Mouse (Mus musculus): ENCODE measurements at regions not wholly inside any gene's neighbourhood (a gene's known extent, or its start where the extent isn't known, plus 50 kb on each side); places are given as distances from the start of the nearest gene placed in this dataset.

DNA sequence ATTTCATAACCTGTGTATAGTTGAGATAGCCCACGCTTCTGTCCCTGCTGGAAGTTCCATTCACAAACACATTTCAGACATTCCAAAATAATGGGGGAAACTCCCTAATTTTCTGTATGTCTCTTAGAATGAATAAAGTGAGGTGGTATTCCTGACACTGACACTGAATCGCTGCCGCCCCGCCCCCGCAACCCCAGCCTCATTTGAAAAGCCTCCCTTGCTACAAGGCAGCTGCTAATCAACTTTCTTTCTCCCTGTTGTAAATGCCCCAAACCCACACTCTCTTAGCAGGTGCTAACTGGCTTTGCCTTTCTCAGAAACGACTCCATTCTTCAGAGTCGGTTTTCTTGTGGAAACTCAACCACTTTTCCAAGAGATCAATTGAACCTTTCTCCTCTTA is 66.4 kb upstream of the Zfp280d start:
- TF ChIP-seq CTCF (IDR thresholded peaks at IDR 0.05; ENCODE audit: low read depth, low read length) = no peak
- no peak for TF ChIP-seq POLR2A (IDR thresholded peaks at IDR 0.05; ENCODE audit: borderline replicate concordance, low read depth, low read length)
- Histone ChIP-seq H3K4me3 (ENCODE audit: insufficient read depth, low read length) (no peak overlapping the region), H3K27ac (ENCODE audit: insufficient read depth, low read depth, low read length) (no peak overlapping the region), H3K4me1 (ENCODE audit: control insufficient read depth, insufficient read depth, low read length) (no peaks in the 10 kb centered on the region)

DNA sequence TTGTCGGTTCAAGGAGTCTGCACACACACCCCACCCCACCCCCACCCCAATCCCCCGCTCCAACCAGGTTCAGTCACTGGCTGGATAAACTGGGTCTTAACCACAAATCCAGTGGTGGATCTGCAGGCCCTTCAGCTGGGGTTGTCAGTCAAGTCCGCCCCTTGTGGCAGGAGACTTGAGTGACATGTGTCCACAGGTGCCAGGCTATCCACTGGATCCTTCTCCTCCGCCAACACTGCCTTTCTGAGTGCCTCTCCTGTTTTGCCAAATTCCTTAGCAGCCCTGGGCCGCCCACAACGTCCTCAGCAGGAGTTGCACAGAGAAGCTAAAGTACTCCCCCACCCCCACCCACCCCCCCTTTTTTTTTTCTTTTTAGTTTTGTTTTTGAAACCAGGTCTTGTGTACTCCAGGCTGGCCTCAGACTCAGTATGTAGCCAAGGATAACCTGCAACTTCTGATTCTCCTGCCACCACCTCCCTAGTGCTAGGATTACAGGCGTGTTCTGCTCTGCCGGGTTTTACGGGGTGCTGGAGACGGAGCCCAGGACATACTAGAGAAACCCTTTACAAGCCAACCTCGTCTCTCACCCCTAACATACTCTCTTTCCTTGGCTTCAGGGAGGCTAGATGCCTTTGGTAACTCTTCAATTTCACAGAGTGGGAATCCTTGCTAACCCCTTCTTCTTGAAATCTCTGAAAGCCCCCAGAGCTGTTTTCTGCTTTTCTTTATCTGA is 57.2 kb upstream of the Zfp280d start:
- Histone ChIP-seq H3K4me3 (ENCODE audit: insufficient read depth, low read length) (no peak overlapping the region), H3K4me1 (ENCODE audit: control insufficient read depth, insufficient read depth, low read length) (no peaks in the 10 kb centered on the region), H3K27ac (ENCODE audit: insufficient read depth, low read depth, low read length) (no peak overlapping the region)
- TF ChIP-seq CTCF (IDR thresholded peaks at IDR 0.05; ENCODE audit: low read depth, low read length) (no peak), POLR2A (IDR thresholded peaks at IDR 0.05; ENCODE audit: borderline replicate concordance, low read depth, low read length) (no peak)

DNA sequence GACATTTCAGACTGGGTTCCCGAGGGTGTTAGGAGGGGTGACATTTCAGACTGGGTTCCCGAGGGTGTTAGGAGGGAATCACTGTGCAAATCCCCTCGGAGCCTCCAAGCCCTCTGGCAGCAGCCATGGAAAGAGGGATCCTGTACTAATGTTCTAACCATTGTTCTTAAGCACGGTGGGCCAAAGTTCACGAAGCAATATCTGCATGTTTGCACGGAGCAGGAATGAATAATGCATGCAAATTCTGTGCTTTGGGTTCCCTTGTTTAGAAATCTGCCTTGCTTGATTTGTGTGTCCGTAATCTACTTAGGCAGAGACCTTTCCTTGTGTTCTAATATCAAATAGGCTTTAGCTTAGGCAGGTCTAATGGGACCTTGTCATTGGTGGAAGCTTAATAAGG is 55.9 kb upstream of the Zfp280d start:
- TF ChIP-seq CTCF (IDR thresholded peaks at IDR 0.05; ENCODE audit: low read depth, low read length) = no peak
- no peak for TF ChIP-seq POLR2A (IDR thresholded peaks at IDR 0.05; ENCODE audit: borderline replicate concordance, low read depth, low read length)
- Histone ChIP-seq H3K4me1 (ENCODE audit: control insufficient read depth, insufficient read depth, low read length) (no peaks in the 10 kb centered on the region), H3K4me3 (ENCODE audit: insufficient read depth, low read length) (no peak overlapping the region), H3K27ac (ENCODE audit: insufficient read depth, low read depth, low read length) (no peak overlapping the region)

DNA sequence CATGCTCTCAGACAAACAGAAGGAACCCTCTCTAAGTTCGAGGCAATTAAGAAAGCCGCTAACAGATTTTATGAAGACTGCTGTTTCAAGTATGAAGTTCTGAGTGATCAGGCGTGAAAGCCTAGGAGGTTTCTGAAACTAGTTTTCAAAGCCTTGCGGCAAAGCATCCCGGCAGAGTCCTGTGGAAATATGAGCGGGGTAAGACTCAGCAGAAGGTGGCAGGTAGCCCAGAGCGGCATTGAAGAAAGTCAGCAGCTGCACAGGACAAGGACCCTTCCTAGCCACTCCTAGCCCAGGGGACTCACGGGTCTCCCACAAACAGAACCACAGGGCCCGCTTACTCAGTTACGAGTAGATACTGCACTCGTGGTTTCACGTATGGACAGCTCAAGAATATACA is 54.8 kb upstream of the Zfp280d start:
- Histone ChIP-seq H3K4me1 (ENCODE audit: control insufficient read depth, insufficient read depth, low read length) (no peaks in the 10 kb centered on the region), H3K27ac (ENCODE audit: insufficient read depth, low read depth, low read length) (no peak overlapping the region)
- no peak for TF ChIP-seq CTCF (IDR thresholded peaks at IDR 0.05; ENCODE audit: low read depth, low read length)
- TF ChIP-seq POLR2A (IDR thresholded peaks at IDR 0.05; ENCODE audit: borderline replicate concordance, low read depth, low read length) = no peak

DNA sequence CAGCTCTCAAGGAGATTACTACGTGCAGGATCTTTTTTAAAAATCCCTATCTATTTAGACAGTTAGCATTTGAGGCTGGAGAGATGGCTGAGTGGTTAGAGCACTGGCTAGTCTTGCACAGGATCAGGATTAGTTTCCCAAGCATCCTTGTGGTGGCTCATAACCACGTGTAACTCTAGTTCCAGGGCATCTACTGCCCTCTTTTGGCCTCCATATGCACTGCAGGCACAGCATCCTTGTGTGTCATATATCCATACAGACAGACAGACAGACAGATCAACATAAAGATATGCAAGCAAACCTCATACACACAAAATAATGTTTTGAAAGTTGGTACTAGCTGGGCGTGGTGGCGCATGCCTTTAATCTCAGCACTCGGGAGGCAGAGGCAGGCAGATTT is 53.3 kb upstream of the Zfp280d start:
- TF ChIP-seq CTCF (IDR thresholded peaks at IDR 0.05; ENCODE audit: low read depth, low read length) (no peak), POLR2A (IDR thresholded peaks at IDR 0.05; ENCODE audit: borderline replicate concordance, low read depth, low read length) (no peak)
- H3K27ac ChIP-seq (ENCODE audit: insufficient read depth, low read depth, low read length) = no peak overlapping the region
- no peak overlapping the region for H3K4me3 ChIP-seq (ENCODE audit: insufficient read depth, low read length)
- H3K4me1 ChIP-seq (ENCODE audit: control insufficient read depth, insufficient read depth, low read length) = no peaks in the 10 kb centered on the region

More for the DNA sequence above, 54.8 kb upstream of the Zfp280d start:
- no peak overlapping the region for H3K4me3 ChIP-seq (ENCODE audit: insufficient read depth, low read length)

Measured in bone marrow macrophage, adult 2 months (primary cell).